Mouse (Mus musculus): ENCODE results near the gene Lrrc41. TPM values are rescaled to one million over a fixed set of nuclear protein-coding genes. Genes with fewer than 3 reads are reported as not detected.

Lrrc41 gene
- total RNA-seq (2021): 10 to 100 TPM; 42.8 to 46.4 TPM
- long read RNA-seq, experiment 1, transcript Lrrc41-201 (10 exons, 3,065 nt): major isoform, 24 of 37 reads
- long read RNA-seq, experiment 1, partial matches to known transcripts: 9 of 37 reads
- long read RNA-seq, experiment 1, other reads (novel, unspliced or antisense): 4 of 37 reads
- long read RNA-seq, experiment 2, transcript Lrrc41-201 (10 exons, 3,065 nt): major isoform, 53 of 74 reads
- long read RNA-seq, experiment 2, partial matches to known transcripts: 13 of 74 reads
- long read RNA-seq, experiment 2, other reads (novel, unspliced or antisense): 8 of 74 reads

DNA sequence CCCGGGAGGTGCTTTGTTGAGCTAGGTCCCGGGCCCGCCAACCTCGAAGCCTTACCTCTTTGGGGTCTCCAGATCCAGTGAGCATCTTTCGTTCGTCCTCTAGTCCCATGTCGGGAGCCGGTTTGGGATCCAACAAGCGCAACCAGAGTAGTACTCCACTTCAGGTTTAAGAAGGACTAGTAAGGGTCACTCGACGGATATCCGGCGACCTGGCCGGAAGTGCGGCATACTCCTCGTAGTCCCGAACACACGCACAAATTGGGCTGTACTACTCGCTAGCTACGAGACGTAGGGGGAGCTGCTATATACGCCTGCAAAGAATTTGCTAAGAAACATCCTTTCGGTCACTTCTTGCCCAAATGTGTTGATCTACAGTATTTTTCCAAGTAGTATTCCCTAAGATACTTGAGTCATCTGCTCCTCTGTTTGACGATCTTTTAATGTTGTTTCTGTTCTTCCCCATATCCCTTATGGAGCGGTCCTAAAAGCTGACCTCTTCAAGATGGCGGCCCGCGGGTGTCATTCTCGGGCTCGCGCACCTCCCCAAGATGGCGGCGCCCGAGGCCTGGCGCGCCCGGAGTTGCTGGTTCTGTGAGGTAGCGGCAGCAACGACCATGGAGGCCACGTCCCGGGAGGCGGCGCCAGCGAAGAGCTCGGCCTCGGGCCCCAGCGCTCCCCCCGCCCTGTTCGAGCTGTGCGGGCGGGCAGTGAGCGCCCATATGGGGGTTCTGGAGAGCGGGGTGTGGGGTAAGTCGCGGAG is at the start of gene Lrrc41, which contains the start of gene Uqcrh:
TSS of gene Lrrc41 (plus strand) at position 409 of the 760 bp plus-strand sequence.
TSS of gene Uqcrh (minus strand) at position 211 of the 760 bp plus-strand sequence.
- DNase-seq (ENCODE audit: low spot score in 2 of 2): peak; percentile 96
- no peak for TF ChIP-seq CTCF (conservative IDR thresholded peaks at IDR 0.05)
- Histone ChIP-seq H3K27ac (peak within 1 kb of the TSS; percentile 96), H3K4me3 (peak within 1 kb of the TSS; percentile 86)

GRCm38 (mm10) chr4:116032906-116033305 is 42.2 kb upstream of the Lrrc41 start:
- no peak for TF ChIP-seq CTCF (conservative IDR thresholded peaks at IDR 0.05)
- no peak for DNase-seq (ENCODE audit: low spot score in 2 of 2)
- no peak overlapping the region for H3K4me3 ChIP-seq
- H3K27ac ChIP-seq: no peak overlapping the region

- DNase-seq (ENCODE audit: low spot score in 2 of 2): no peak
These were observed 41.7 kb upstream of the Lrrc41 start for GRCm38 (mm10) chr4:116033374-116033773.

DNA sequence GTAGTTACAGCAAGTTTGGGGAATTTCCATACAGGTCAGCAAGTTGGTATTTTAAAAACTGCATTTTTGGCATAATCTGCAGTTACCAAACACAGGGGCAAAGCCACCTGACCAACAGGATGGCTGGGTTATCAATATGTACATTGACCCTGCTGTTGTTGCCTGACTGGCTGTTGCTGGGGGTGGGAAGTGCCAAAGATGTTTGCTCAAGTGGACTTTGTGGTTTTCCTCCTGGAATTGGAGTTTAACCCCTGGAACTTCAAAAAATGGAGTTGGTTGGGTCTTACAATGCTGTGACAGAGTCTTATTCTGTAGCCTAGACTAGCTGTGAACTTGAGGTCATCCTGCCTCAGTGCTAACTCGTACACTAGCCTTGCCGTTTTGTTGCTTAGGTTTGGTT is 34.6 kb upstream of the Lrrc41 start:
- no peak for TF ChIP-seq CTCF (conservative IDR thresholded peaks at IDR 0.05)
- DNase-seq (ENCODE audit: low spot score in 2 of 2): no peak
- Histone ChIP-seq H3K4me3 (no peak overlapping the region), H3K27ac (no peak overlapping the region)

More at GRCm38 (mm10) chr4:116033374-116033773, 41.7 kb upstream of the Lrrc41 start:
- Histone ChIP-seq H3K4me3 (no peak overlapping the region), H3K27ac (0 out of 2 replicates have a peak overlapping the region, but pooled peaks have one; percentile 3)
- TF ChIP-seq CTCF (conservative IDR thresholded peaks at IDR 0.05): no peak

DNA sequence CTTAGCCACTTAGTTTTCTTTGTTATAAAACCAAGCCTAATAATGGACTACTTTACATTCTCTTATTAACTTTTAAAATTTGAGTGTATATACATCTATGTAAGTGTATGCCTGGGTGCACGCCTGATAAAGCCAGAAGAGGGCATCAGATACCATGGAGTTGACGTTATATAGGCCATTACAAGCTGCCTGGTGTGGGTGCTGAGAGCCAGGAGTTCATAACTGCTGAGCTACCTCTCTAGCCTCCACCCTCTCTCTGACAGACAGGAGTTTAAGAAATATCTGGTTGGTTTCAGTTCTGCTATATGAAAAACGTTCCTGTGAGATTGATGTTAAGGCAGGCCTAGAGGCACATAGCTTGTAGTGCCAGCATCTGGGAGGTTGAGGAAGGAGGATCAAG is 32.9 kb upstream of the Lrrc41 start:
- no peak for DNase-seq (ENCODE audit: low spot score in 2 of 2)
- no peak overlapping the region for H3K4me3 ChIP-seq
- TF ChIP-seq CTCF (conservative IDR thresholded peaks at IDR 0.05): no peak
- no peak overlapping the region for H3K27ac ChIP-seq

GRCm38 (mm10) chr4:116046604-116047003 is 28.5 kb upstream of the Lrrc41 start:
- no peak for TF ChIP-seq CTCF (conservative IDR thresholded peaks at IDR 0.05)
- no peak overlapping the region for H3K27ac ChIP-seq
- no peak for DNase-seq (ENCODE audit: low spot score in 2 of 2)
- H3K4me3 ChIP-seq: no peak overlapping the region

- TF ChIP-seq CTCF (conservative IDR thresholded peaks at IDR 0.05): no peak
- no peak overlapping the region for H3K27ac ChIP-seq
- no peak overlapping the region for H3K4me3 ChIP-seq
- no peak for DNase-seq (ENCODE audit: low spot score in 2 of 2)
These were observed 27.4 kb upstream of the Lrrc41 start for GRCm38 (mm10) chr4:116047681-116048080.

DNA sequence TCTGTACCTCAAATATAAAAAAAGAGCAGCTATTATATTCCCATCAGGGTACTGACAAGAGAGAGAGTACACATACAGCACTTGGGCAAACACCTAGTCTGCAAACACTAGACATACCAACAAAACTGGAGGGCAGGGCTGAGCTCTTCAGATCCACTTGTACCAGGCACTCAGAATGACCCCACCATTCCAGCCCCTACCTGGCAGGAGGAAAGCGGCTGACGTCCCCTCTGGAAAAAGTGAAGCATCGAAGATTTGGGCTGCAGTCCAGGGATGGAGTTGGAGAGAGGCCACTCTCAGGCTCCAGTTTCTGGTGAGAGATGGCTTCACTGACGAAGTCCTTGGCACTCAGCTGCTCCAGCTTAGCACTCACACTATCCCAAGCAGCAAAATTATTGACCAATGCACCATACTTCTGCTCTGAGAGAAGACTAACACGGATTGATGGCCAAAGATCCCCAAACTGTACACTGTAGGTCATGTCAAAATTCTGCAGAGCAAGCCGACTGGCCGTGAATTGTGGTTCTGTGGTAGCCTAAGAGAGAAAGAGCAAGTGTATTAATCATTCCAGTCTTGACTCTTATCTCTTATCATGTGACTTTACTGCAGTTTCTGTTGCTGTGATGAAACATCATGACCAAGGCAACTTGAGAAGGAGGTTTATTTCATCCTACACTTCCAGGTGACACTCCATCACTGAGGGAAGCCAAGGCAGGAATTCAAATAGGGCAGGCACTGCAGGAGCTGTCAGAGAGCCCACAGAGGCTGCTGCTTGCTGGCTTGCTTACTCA is 26.7 kb upstream of the Lrrc41 start:
- DNase-seq (ENCODE audit: low spot score in 2 of 2): no peak
- Histone ChIP-seq H3K27ac (no peak overlapping the region), H3K4me3 (no peak overlapping the region)
- TF ChIP-seq CTCF (conservative IDR thresholded peaks at IDR 0.05): no peak

- H3K4me3 ChIP-seq: no peak overlapping the region
- TF ChIP-seq CTCF (conservative IDR thresholded peaks at IDR 0.05): no peak
These were observed 25.9 kb upstream of the Lrrc41 start for GRCm38 (mm10) chr4:116049211-116049610.

DNA sequence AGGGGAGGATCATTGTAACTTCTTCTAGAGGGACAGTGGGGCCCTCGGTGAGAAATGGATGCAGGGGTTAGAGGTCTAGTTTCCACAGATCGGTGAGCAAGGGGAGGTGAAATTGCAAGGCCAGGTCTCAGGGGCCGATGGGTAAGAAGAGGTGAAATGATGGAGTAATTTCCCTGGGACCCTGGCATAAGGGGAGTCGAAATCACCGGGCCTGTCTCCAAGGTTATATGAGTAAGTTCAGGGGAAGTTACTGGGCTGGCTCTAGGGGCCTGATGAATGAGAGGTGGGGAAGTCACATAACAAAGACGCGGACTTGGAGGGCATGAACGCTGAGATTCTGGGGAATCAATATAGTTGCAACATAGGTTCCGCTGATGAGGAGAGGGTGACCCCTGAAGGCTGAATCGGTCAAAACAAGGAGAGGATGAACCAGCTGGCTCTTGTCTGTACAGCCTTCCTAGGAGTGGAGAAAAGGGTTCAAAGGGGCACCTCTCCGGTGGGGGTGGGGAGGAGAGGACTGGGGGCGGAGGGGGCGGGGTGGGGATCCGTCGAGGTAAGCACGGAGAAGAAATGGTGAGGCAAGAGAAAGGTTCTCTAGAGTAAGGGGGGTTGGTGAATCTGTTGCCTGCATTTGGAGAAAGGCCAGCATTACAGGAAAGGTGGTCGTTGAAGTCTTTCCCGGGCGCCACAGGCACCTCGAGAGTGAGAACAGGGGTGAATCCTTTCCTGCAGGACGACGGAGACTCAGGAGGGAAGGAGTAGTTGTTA is 22.4 kb upstream of the Lrrc41 start:
- DNase-seq (ENCODE audit: low spot score in 2 of 2): no peak
- Histone ChIP-seq H3K27ac (peak overlapping the region; percentile 94), H3K4me3 (peak overlapping the region; percentile 87)
- peak; percentile 52 for TF ChIP-seq CTCF (conservative IDR thresholded peaks at IDR 0.05)

More at GRCm38 (mm10) chr4:116049211-116049610, 25.9 kb upstream of the Lrrc41 start:
- DNase-seq (ENCODE audit: low spot score in 2 of 2): no peak
- H3K27ac ChIP-seq: no peak overlapping the region

- peak within 1 kb of the TSS; percentile 87 for H3K4me3 ChIP-seq
- H3K27ac ChIP-seq: peak within 1 kb of the TSS; percentile 94
- peak; percentile 90 for DNase-seq (ENCODE audit: low spot score in 2 of 2)
- TF ChIP-seq CTCF (conservative IDR thresholded peaks at IDR 0.05): no peak
These were observed 21.6 kb upstream of the Lrrc41 start, which contains the start of gene Nsun4 for GRCm38 (mm10) chr4:116053399-116053961. TSS of gene Nsun4 (minus strand) at chr4:116053876.

DNA sequence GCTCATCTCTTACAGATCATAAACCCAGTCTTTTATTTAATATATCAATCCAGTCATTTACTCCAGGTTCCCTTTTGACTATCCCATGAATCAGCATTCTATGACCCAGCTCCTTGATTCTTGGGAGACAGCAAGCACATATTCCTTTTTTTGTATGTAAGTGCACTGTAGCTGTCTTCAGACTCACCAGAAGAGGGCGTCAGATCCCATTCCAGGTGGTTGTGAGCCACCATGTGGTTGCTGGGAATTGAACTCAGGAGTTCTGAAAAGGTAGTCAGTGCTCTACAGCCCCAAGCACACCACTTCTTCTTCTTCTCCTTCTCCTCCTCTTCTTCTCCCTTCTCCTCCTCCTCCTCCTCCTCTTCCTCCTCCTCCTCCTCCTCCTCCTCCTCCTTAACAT is 17.5 kb upstream of the Lrrc41 start:
- Histone ChIP-seq H3K4me3 (no peak overlapping the region), H3K27ac (no peak overlapping the region)
- peak; percentile 34 for TF ChIP-seq CTCF (conservative IDR thresholded peaks at IDR 0.05)
- no peak for DNase-seq (ENCODE audit: low spot score in 2 of 2)
